Mouse (Mus musculus) bone marrow, adult 2 months (tissue): Measurements from ENCODE around the gene Fancg.

Experiments
- CTCF ChIP-seq: fragments of 200-500 bp; IDR thresholded peaks from 2 replicates; pipeline ENCODE4 v1.5.1; 2011; ENCODE audit warnings: low read length, control low read depth; ENCODE audit not compliant: control insufficient read depth, insufficient read depth
- POLR2A ChIP-seq: fragments of 200-500 bp; IDR thresholded peaks from 2 replicates; pipeline ENCODE4 v1.6.1; 2011; ENCODE audit warnings: low read depth, mild to moderate bottlenecking, control low read depth, low read length, borderline replicate concordance; ENCODE audit not compliant: control insufficient read depth

GRCm38 (mm10) chr4:43030352-43030751 lies 20.0 kb upstream of the Fancg start:
- no peak for TF ChIP-seq CTCF
- no peak for TF ChIP-seq POLR2A
